Mouse (Mus musculus) induced T-regulatory cell, adult 2 months (primary cell): ENCODE measurements around the gene Cct8.
A peak's percentile ranks its signal among the peaks of the same experiment; 100 is the strongest.
"Not testable (repeated sequence)": the region's sequence is repeated elsewhere in the genome, so short reads cannot be mapped to it uniquely, and the experiment has no call there.

Source experiments
- DNase-seq: peaks from one replicate; pipeline ENCODE4 v3.0.0-alpha.2; 2012; ENCODE audit warnings: low read depth

Cct8 gene

DNA sequence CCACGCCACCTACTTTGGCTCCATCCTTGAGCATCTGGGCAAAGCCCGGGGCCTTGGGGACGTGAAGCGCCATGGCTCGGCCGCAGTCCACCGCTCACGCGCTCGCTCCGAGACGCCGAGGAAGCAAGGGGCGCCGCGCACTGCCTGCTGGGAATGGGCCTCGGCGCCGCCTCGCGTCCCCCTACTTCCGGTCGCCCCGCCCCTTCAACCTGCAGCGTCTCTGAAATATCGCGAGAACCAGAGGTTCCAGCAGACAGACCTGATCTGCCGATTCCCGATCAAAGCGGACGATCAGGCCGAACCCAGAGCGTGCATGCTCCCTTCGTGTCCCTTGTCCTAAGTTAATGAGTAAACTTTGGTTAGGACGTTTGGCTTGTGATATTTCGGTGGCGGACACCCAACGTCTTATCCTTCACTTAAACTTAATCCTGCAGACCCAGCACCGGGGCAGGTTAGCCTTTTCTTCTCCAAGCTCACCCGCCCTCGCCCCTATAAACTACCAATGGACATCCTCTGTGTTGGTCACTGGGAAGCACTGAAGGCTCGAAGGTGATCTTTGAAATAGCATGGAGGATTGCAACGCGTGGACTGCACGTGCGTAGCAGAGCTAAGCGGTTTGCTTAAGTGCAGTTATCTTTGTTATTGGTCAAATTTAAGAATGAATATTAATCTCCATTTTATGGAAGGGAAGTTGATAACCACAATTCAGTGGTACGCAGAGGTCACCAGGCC is at the start of gene Cct8:
Cct8 (minus strand) TSS at position 158 of the 732 bp plus-strand sequence.
- peak; percentile 98 for DNase-seq

DNA sequence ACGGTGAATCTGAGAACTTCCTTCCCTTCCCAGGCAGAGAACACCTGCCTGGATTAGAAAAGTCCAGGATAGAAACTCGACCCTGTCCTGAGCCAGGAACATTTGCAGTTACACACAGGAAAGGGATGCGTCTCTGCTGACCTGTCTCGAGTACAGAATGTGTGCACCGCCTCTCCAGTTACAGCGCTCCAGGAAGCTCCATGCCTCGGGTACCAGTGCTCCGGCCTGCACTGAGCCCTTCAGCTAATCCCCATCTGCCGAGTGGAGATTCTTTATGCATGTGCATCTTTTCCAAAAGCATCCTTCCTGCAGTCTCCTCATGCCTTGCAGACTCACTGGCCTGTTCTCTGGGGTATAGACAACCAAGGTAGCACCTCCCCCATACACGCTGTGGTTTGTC is 33.1 kb upstream of the Cct8 start:
- DNase-seq: no peak

- DNase-seq: no peak
Observed at GRCm38 (mm10) chr16:87527553-87528249, 32.0 kb upstream of the Cct8 start.

- no peak for DNase-seq
Observed at GRCm38 (mm10) chr16:87524228-87524627, 28.6 kb upstream of the Cct8 start.

- DNase-seq: no peak
Observed at GRCm38 (mm10) chr16:87512331-87512730, 16.7 kb upstream of the Cct8 start.

GRCm38 (mm10) chr16:87511706-87512105 is 16.0 kb upstream of the Cct8 start:
- no peak for DNase-seq

- DNase-seq: no peak
Observed at GRCm38 (mm10) chr16:87501304-87502078, 5.8 kb upstream of the Cct8 start.

DNA sequence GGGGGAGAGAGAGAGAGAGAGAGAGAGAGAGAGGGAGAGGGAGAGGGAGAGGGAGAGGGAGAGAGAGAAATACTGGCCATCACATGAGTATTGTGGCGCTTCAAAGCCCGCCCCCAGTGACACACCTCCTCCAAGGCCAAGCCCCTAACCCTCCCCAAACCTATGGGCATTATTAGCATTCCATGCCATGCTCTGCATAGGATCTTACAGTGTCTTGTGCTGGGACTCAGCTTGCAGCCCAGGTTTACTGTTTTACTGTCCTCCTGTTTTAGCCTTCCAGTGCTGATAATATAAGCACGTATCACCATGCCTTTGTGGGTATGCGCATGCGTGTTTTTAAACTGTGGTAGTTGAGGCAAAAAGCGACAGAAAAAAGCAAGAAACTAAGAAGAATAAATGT is 3.9 kb upstream of the Cct8 start:
- DNase-seq: no peak

DNA sequence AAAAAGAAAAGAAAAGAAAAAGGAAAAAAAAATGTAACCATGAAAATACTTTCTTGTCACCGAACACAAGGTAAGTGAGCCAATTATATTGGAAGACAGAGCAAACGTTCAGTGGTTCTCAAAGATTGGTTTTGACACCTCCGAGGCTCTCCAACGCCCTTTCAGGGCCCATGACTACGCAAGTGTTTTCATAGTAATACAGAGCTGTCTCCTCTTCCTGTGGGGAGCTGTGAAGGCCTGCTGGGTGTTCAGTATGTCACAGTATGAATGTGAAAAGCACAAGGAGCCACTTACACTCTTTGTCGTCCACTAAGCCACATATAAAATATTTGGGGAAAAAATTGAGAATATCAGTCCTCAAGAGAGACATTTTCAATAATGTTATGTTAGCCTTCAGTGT is 1.5 kb upstream of the Cct8 start:
- DNase-seq: no peak

DNA sequence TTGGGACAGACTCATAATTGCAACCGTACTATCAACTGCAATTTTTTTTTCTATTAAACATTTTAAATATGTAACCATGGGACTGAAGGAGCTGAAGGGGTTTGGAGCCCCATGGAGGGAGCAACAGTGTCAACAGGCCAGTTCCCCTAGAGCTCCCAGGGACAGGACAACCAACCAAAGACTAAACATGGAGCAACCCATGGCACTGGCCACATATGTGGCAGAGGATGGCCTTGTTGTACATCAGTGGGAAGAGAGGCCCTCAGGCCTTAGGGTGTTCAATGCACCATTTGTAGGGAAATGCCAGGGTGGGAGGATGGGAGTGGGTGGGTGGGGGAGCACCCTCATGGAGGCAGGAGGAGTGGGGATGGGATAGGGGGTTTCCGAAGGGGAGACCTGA is 1.1 kb upstream of the Cct8 start:
- DNase-seq: no peak

- DNase-seq: no peak
Observed at GRCm38 (mm10) chr16:87494955-87495655, 568 bp downstream of the Cct8 start.

DNA sequence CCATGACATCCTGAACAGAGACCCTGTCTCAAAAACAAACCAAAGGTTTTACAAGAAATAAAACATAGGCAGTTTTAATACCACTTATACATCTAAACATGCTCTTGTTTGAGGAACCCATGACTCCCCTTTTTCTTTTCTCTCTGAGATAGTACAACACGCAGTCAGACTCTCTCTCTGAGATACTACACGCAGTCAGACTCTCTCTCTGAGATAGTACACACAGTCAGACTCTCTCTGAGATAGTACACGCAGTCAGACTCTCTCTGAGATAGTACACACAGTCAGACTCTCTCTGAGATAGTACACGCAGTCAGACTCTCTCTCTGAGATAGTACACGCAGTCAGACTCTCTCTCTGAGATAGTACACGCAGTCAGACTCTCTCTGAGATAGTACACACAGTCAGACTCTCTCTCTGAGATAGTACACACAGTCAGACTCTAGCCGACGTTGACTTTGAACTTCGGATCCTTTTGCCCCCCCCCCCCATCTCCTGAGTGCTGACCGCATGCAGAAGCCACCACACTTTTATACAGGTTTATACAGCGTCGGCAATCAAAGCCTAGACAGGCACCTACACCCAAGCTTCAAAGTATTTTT is 3.4 kb downstream of the Cct8 start:
- DNase-seq: not testable (repeated sequence)

DNA sequence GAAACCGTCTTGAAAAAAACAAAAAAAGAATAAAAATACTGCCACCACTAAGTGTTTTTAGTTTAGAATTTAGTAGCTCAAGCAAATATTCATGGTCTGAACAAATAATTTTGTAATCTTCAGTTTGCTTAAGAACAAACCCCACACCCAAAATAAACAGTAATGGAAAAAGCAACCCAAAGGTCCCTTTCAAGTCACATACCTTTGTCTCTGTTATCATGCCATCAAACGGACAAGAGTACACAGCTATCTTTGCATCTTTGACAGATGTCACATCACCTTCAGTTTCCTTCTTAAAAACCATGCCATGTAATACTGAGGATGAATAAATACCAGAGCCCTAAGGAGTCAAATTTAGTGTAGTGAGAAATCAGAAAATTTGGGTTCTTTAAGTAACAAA is 7.1 kb downstream of the Cct8 start:
- no peak for DNase-seq

DNA sequence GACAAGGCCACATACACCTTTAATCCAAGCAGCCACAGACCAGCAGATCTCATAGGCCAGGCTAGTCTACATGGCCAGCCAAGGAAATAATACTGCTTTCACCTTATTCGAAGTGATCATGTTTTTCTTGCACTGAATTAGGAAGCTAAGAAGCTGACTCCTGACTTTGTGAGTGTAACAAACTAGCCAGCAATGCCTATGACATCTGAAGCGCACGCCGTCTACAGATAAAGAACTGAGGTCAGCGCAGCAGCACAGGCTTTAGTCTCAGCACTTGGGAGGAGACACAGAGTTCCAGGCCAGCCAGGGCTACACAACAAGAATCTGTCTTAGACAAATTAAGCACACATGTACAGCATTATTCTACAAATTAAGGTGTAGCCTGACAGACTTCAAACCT is 8.9 kb downstream of the Cct8 start:
- no peak for DNase-seq

- no peak for DNase-seq
Observed at GRCm38 (mm10) chr16:87484367-87484766, 11.3 kb downstream of the Cct8 start.

DNA sequence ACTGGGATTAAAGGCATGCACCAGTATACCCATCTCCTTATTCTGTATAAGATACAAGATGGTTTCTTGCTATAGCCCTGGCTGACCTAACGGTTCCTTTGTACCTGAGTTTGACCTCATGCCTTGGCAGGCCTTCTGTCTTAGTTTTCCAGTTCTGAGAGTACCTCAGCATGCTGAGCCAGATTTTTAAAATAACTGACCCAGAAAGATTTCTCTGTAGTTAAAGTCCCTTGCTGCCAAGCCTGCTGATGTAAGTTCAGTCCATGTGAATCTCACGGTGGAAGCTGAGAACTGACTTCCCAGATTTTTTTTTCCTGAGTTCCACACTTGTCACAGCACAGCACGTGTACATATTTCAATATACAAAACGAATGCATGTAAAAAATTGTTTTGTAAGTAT is 25.1 kb downstream of the Cct8 start:
- DNase-seq: no peak

DNA sequence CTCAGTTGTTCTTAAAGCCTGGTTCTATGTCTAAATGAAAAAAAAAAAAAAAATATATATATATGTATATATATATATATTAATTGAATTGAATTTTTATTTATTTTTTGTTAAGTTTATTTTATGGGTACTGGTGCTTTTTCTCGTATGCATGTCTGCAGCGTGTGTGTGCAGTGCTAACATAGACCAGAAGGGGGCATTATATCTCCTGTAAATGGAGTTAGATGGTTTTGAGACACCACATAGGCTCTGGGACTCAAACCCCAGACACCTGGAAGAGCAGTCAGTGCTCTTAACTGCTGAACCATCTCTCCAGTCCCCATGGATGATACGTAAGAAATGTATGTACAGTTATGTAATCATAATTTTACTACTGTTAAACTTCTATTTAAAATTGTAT is 36.9 kb downstream of the Cct8 start:
- peak; percentile 47 for DNase-seq

DNA sequence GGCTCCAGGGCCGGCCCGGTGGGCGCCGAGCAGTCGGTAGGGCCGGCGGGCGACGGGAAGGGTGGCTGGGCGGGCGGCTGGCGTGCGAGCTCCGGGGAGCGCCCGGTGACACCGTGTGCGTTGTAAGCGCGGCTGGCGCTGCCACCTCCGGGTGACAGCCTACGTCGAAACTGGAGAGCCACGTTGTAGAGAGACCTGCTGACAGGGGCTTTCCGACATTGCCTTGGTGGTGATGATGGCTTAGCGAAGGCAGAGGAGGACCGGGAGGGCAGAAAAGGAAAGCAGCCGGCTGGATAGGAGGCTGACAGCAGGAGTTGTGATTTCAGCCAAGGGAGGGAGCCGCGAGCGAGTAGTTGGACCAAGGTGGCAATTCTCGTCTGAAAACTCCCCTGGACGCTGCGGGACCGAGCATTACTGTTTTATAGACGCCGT is 40.5 kb downstream of the Cct8 start:
- DNase-seq: peak; percentile 83

DNA sequence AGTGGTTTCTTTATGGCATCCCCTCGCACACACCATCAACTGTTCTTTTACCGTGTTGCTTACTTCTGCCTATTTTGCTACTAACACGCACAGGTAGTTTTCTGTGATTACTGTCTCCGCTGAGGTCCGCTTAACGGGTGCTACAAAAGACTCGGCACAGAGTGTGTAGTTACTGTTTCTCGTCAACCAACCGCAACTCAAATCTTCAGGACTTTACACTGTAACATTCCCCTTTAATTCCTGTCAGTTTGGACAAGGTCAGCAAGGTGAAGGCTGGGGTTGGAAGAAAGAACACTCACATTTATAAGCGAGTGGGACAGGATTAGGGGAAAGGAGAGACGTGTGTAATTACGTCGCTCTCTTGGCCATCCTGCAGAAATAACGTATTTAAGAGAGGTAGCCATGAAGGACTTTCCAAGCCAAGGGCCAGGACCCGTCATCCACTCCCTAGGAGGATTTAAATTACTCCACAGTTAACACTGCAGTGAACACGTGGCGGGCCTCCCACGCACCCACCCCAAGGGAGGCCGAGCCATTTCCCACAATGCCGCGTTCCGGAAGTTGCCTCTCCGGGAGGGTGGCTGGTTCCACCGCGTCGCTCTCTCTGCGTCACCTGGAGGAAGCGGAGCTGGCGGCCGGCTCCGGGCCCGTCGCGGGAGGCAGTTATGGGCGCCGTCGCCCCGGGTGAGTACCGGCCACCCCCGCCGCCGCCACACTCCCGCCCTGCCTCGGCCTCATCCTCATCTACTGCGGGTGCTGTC is 41.1 kb downstream of the Cct8 start, which contains the start of gene Usp16:
Usp16 (plus strand) TSS at position 285 of the 761 bp plus-strand sequence.
- DNase-seq: peak; percentile 95

DNA sequence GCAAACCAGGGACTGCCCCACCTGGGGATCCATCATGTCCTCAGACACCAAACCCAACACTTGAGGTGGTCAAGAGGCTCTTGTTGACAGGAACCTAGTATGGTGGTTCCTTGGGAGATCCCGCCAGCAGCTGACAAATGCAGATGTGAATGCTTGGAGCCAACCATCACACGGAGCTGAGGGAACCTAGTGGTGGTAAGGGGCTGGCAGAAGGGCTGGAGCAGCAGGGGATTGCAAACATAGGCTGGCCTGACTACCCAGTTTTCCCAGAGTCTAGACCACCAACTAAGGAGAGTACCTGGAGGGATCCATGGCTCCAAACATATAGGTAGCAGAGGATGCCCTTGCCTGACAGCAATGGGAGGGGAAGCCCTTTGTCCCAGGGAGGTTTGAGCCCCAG is 42.4 kb downstream of the Cct8 start:
- DNase-seq: no peak

- no peak for DNase-seq
Observed at GRCm38 (mm10) chr16:87445528-87445927, 50.1 kb downstream of the Cct8 start.
